Mouse (Mus musculus) spleen, adult 2 months (tissue): ENCODE measurements around the gene Olfr1373. TPM values are rescaled to one million over a fixed set of nuclear protein-coding genes. Genes with fewer than 3 reads are reported as not detected.
"Not testable (repeated sequence)": the region's sequence is repeated elsewhere in the genome, so short reads cannot be mapped to it uniquely, and the experiment has no call there.

Experiments used
- DNase-seq, 2 experiments: peaks; one replicate each; pipeline versions ENCODE4 v3.0.0 to v3.0.0-alpha.2; 2012 to 2021; ENCODE audit warnings: low spot score in 2 of 2, low read depth in 1 of 2
- H3K27ac ChIP-seq: fragments of 200-500 bp; 2 replicates; pipeline ENCODE4 v1.5.1; 2012; ENCODE audit warnings: low read length, inconsistent platforms; ENCODE audit not compliant: insufficient read depth
- H3K27me3 ChIP-seq: fragments of 200-500 bp; 2 replicates; pipeline ENCODE4 v1.6.1; 2012; ENCODE audit warnings: mild to moderate bottlenecking, moderate library complexity, low read length, inconsistent platforms; ENCODE audit not compliant: control insufficient read depth, insufficient read depth
- H3K36me3 ChIP-seq: fragments of 200-500 bp; 2 replicates; pipeline ENCODE4 v1.6.1; 2012; ENCODE audit warnings: mild to moderate bottlenecking, low read length, inconsistent platforms; ENCODE audit not compliant: control insufficient read depth, insufficient read depth
- H3K4me1 ChIP-seq: fragments of 200-500 bp; 2 replicates; pipeline ENCODE4 v1.6.1; 2011; ENCODE audit warnings: inconsistent platforms; ENCODE audit not compliant: control insufficient read depth, insufficient read depth, insufficient read length
- H3K4me3 ChIP-seq: fragments of 200-500 bp; 2 replicates; pipeline ENCODE4 v1.5.1; 2011; ENCODE audit warnings: mild to moderate bottlenecking, inconsistent platforms; ENCODE audit not compliant: insufficient read depth, insufficient read length; ENCODE audit errors: extremely low read depth
- CTCF ChIP-seq: fragments of 200-500 bp; IDR thresholded peaks from 2 replicates; pipeline ENCODE4 v1.5.1; 2011; ENCODE audit warnings: mild to moderate bottlenecking, inconsistent platforms; ENCODE audit not compliant: insufficient read depth, insufficient read length, insufficient replicate concordance; ENCODE audit errors: extremely low read depth
- POLR2A ChIP-seq: fragments of 200-500 bp; IDR thresholded peaks from 2 replicates; pipeline ENCODE4 v1.6.1; 2011; ENCODE audit warnings: low read depth, low read length, inconsistent platforms
- WGBS: fragments of 180-500 bp; shearing (Covaris S2); methylation state at CpG from one replicate; pipeline ENCODE4 v1.1.7; 2018; 5-methylcytosine and 5-hydroxymethylcytosine counted together
- polyA plus RNA-seq: library from polyadenylated mRNA; depleted of rRNA; stranded (reverse); fragments of >200 nt; gene quantifications from 2 replicates; pipeline ENCODE4 v1.2.3, GENCODE M21; 2012

The Olfr1373 gene
- polyA plus RNA-seq, 1 experiment, result not detected

- Histone ChIP-seq H3K4me3 (no peak overlapping the region), H3K36me3 (peaks cover 50% of the 10 kb centered on the region), H3K27me3 (no peaks in the 10 kb centered on the region), H3K4me1 (no peaks in the 10 kb centered on the region), H3K27ac (no peak overlapping the region)
- DNase-seq, result no peak
- TF ChIP-seq POLR2A (no peak), CTCF (no peak)
- 92% methylated on average over 6 of the region's 6 CpGs for whole genome bisulfite sequencing
Observed at GRCm38 (mm10) chr11:52122045-52122444, 23.3 kb downstream of the Olfr1373 start.

GRCm38 (mm10) chr11:52120415-52120814 lies 24.9 kb downstream of the Olfr1373 start:
- not testable (repeated sequence) for H3K4me1 ChIP-seq

GRCm38 (mm10) chr11:52117156-52117555 lies 28.2 kb downstream of the Olfr1373 start:
- no peaks in the 10 kb centered on the region for H3K27me3 ChIP-seq
- H3K27ac ChIP-seq, result no peak overlapping the region
- TF ChIP-seq CTCF, result no peak
- TF ChIP-seq POLR2A, result no peak
- 80% methylated on average over 7 of the region's 7 CpGs for WGBS
- H3K4me1 ChIP-seq, result no peaks in the 10 kb centered on the region
- H3K36me3 ChIP-seq, result peaks cover 51% of the 10 kb centered on the region
- DNase-seq, result no peak
- no peak overlapping the region for H3K4me3 ChIP-seq

More at GRCm38 (mm10) chr11:52120415-52120814, 24.9 kb downstream of the Olfr1373 start:
- not testable (repeated sequence) for H3K4me3 ChIP-seq, H3K27ac ChIP-seq, H3K27me3 ChIP-seq, DNase-seq
- peaks cover 52% of the 10 kb centered on the region for H3K36me3 ChIP-seq

- not testable (repeated sequence) for H3K27me3 ChIP-seq, H3K4me3 ChIP-seq, DNase-seq, H3K27ac ChIP-seq, H3K4me1 ChIP-seq
- 90% methylated on average over 6 of the region's 6 CpGs for WGBS
- H3K36me3 ChIP-seq, result peaks cover 41% of the 10 kb centered on the region
Observed at GRCm38 (mm10) chr11:52116117-52116516, 29.2 kb downstream of the Olfr1373 start.

- WGBS, result 78% methylated on average over 3 of the region's 3 CpGs
- Histone ChIP-seq H3K36me3 (peaks cover 38% of the 10 kb centered on the region), H3K4me3 (no peak overlapping the region), H3K4me1 (no peaks in the 10 kb centered on the region), H3K27ac (no peak overlapping the region), H3K27me3 (no peaks in the 10 kb centered on the region)
- TF ChIP-seq POLR2A, result no peak
- TF ChIP-seq CTCF, result no peak
- no peak for DNase-seq
Observed at GRCm38 (mm10) chr11:52115479-52115878, 29.8 kb downstream of the Olfr1373 start.

GRCm38 (mm10) chr11:52109421-52109820 lies 35.9 kb downstream of the Olfr1373 start:
- H3K27ac ChIP-seq, result no peak overlapping the region
- peaks cover 5% of the 10 kb centered on the region for H3K36me3 ChIP-seq
- H3K27me3 ChIP-seq, result no peaks in the 10 kb centered on the region
- no peak for DNase-seq
- WGBS, result 82% methylated on average over 1 of the region's 1 CpGs
- no peak overlapping the region for H3K4me3 ChIP-seq
- H3K4me1 ChIP-seq, result peaks cover 14% of the 10 kb centered on the region
- no peak for TF ChIP-seq POLR2A
- TF ChIP-seq CTCF, result no peak

GRCm38 (mm10) chr11:52108796-52109195 lies 36.5 kb downstream of the Olfr1373 start:
- H3K27me3 ChIP-seq, result no peaks in the 10 kb centered on the region
- peaks cover 19% of the 10 kb centered on the region for H3K4me1 ChIP-seq
- peaks cover under 1% of the 10 kb centered on the region; the same call in 1 of the 2 replicates for H3K36me3 ChIP-seq
- no peak for DNase-seq
- TF ChIP-seq POLR2A (no peak), CTCF (no peak)
- no peak overlapping the region for H3K4me3 ChIP-seq
- H3K27ac ChIP-seq, result no peak overlapping the region
- WGBS, result 85% methylated on average over 5 of the region's 5 CpGs

GRCm38 (mm10) chr11:52106438-52106837 lies 38.9 kb downstream of the Olfr1373 start:
- no peak for TF ChIP-seq POLR2A
- no peak for TF ChIP-seq CTCF
- 84% methylated on average over 1 of the region's 1 CpGs for WGBS
- H3K4me1 ChIP-seq, result peaks cover 22% of the 10 kb centered on the region
- no peak overlapping the region for H3K4me3 ChIP-seq
- H3K27ac ChIP-seq, result no peak overlapping the region
- DNase-seq, result no peak
- no peaks in the 10 kb centered on the region for H3K36me3 ChIP-seq
- H3K27me3 ChIP-seq, result no peaks in the 10 kb centered on the region
